Mouse (Mus musculus) frontal cortex, postnatal 25 days (tissue): ENCODE data around the gene Srpk2.
"Not testable (repeated sequence)": the region's sequence is repeated elsewhere in the genome, so short reads cannot be mapped to it uniquely, and the experiment has no call there.

Experiments
- DNase-seq, 2 experiments: peaks; one replicate each; pipeline ENCODE4 v3.0.0; 2022; ENCODE audit warnings: low spot score in 2 of 2

Srpk2 gene

GRCm38 (mm10) chr5:23568188-23568587, 116.2 kb downstream of the Srpk2 start:
- DNase-seq, result no peak

DNA sequence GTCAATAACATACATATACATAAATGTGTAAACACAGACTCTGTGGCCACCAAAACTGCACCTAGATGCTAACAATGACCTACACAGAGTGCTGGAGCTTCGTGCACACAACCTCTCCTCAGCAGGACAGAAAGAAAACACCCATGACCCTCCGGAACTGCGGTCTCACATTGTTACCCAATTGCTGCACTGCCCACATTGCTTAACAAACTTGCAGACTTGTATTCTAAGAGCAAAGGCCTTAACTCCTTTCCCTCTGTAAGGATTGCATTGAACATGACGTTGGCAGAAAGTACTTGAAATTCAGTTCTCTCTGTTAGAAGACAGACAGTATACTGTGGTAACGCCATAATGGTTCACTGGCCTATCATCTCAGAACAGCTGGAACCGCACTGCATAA, 118.0 kb downstream of the Srpk2 start:
- DNase-seq, result no peak

- DNase-seq, result no peak
Measured at GRCm38 (mm10) chr5:23562278-23563060, 121.9 kb downstream of the Srpk2 start.

- no peak for DNase-seq
Measured at GRCm38 (mm10) chr5:23561227-23561626, 123.2 kb downstream of the Srpk2 start.

GRCm38 (mm10) chr5:23560171-23560570, 124.2 kb downstream of the Srpk2 start:
- DNase-seq, result no peak

DNA sequence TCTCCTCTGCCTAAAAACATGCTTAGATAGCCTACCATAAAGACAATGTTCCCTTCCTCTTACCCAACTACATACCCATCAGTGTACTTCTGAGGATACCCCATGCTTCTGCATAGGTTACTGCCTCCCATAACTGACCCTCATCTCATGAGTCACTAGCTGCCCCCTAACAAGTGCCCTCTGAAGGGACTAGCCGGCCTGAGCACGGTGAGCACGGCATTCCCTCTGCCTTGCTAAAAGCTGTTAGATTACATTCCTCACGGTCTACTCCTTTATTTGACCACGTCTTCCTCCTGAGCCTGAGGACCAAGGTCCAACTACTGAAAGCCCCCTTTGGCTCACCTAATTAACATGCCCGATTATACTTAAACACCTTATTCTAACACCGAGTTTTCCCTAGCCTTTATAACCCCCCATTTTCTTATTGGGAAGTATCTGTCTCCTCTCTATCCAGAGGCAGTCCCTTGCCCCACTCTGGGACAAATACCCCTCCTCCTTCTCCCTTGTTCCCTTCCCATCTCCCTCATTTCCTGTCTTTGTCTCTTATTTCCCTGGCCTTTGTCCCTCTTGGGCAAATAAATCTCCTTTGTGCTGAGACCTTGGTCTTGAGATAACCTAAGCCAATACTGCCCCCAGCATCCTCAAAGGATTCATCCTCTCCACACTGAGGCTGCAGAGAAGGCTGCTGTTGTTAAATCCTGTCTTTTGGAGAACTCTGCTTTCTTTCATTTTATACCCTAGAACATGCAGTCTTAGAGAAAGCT, 128.2 kb downstream of the Srpk2 start:
- DNase-seq, result no peak

GRCm38 (mm10) chr5:23553338-23553737, 131.1 kb downstream of the Srpk2 start:
- not testable (repeated sequence) for DNase-seq

GRCm38 (mm10) chr5:23551687-23552086, 132.7 kb downstream of the Srpk2 start:
- no peak for DNase-seq

DNA sequence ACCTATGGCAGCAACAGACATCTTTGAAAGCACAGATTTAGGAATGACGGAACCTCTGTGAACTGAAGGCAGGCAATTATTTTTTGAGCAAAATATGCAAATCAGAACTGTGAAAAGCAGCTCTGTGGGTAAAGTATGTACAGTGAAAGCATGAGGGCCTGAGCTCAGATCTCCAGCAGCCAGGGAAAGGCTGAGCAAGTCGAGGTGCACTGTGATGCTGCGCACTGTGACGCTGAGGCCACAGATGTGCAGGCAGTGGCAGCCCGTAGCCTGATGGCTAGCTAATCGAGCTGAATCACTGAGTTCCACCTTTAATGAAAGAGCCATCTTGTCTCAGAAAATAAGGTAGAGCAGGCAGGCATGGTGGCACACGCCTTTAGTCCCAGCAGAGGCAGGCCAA, 148.7 kb downstream of the Srpk2 start:
- DNase-seq, result no peak

DNA sequence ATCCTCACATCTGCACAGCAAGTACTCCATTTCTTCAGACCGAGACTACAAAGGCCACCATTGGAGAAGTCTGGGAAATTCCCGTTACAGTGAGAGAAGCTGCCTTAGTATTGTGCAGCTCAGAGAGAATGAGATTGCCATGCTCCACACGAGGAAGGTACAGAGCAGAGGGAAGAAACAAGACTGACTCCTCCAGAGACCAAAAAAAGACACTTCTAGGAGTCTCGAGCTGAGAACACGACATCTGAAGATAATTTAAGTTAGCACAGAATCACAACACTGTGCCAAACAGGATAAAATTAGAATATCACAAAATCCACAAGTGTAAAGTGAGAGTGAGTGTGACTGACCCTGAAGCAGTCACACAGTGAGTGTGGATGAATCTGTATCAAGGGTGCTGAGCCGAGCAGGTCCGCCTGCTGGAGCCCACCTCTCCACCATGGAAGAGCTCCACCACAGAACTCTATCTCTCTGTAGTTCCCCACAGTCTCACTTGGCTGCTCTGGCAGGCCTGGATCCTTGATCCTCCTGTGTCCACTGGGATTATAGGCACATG, 152.8 kb downstream of the Srpk2 start:
- DNase-seq, result no peak

DNA sequence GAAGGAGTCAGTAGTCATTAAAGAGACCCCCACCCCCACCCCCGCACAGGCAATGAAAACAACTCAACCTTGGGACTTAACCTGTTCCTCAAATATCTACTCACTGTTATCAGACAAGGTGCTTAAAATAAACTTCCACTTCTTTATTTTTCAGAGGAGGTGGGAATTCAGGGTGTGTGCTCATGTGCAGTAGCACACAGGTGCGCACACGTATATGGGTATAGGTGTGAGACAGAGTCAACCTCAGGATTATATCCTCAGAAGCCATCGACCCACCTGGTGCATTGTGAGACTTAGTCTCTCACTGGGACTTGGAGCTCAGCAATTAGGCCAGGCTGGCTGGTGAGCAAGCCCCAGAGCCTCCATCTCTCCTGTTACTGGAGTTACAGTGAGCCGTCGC, 153.3 kb downstream of the Srpk2 start:
- DNase-seq, result no peak

- DNase-seq, result no peak
Measured at GRCm38 (mm10) chr5:23524621-23525020, 159.8 kb downstream of the Srpk2 start.

GRCm38 (mm10) chr5:23523936-23524335, 160.5 kb downstream of the Srpk2 start:
- no peak for DNase-seq

GRCm38 (mm10) chr5:23521645-23522044, 162.8 kb downstream of the Srpk2 start:
- no peak for DNase-seq

DNA sequence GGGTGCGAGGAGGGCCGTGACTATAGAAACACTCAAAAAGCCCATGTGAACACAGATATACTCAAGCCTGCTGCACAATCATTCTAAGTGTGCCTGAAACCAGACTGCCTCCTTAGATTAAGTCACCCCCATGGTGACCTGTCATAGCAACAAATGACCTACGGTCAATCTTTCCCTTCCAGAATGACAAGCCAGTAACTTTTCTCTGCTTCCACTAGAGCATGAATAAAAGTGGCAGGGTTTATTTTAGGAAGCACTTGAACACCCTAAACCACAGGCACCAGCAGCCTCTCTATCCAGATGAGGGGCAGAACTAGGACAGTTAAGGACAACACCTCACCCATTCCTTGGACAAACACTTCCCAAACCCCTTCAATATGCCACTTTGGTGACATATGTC, 164.7 kb downstream of the Srpk2 start:
- no peak for DNase-seq

DNA sequence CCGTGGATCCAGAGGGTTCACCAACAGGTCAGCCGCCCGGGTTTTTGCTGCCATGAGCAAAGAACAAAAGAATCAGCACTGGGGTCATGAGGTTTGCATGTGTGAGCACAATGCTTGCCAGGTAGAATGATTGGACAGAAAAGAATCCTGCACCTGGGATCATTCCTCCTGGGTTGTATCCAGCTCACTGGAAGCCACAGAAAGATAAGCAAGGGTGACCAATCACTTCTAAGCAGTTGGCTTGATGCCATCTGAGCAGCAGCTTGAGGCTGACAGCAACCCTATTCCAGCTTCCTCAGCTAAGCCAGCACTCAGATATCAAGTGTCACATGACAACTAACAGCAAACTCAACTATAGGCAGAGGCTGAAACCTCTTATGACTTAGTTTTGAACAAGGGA, 165.7 kb downstream of the Srpk2 start:
- no peak for DNase-seq

DNA sequence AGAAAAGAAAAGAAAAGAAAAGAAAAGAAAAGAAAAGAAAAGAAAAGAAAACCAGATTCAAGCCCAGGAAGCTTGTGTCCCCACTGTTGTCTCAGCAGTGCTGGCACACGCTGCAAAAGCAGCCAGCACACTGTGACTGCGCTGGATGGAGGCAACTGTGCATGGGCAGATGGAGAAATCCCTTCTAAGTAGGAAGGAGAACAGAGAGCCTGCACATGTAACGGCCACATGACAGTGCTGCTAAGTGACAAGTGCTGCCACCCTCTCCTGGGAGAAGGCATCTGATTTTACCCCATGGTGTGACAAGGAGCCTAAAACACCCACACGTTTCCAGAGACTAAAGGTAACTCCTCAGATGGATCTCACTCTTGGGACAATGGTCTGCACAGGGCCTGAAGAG, 166.6 kb downstream of the Srpk2 start:
- no peak for DNase-seq

DNA sequence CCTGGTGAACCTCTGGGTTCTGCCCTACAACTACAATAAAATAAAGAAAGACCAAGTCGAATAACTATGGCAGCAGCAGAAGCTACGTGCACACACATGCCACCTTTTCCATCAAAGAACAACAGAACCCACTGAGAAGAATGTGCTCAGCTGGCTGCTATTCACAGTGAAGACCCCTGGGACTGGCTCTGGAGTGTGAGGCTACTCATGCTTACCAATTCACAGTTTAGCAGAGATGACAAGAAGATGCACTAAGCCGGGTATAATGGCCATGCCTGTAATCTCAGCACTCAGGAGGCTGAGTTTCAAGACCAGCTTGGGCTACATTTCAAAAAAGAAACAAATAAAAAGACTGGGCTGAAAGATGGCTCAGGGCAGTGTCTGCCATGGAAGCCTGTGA, 167.5 kb downstream of the Srpk2 start:
- no peak for DNase-seq

- DNase-seq, result no peak
Measured at GRCm38 (mm10) chr5:23515038-23515437, 169.4 kb downstream of the Srpk2 start.

DNA sequence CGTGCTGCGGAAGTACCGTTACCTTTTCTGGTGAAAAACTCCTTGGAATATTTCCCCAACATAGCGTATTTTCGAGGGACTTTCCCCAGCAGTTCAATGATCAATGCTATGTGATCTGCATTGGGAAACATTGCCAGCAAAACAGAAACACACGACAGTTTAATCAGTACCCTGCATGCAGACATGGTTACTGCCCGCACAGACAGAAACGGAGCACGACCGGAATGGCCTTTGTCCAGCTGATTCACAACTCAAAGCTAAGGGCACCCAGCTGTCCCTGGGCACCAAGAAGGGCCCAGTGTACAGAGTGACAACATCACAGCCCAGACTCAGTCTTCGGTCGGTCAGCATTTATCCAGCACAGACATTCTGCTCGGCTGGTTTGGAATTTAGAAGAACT, 170.9 kb downstream of the Srpk2 start:
- DNase-seq, result no peak

GRCm38 (mm10) chr5:23512556-23512955, 171.9 kb downstream of the Srpk2 start:
- no peak for DNase-seq

DNA sequence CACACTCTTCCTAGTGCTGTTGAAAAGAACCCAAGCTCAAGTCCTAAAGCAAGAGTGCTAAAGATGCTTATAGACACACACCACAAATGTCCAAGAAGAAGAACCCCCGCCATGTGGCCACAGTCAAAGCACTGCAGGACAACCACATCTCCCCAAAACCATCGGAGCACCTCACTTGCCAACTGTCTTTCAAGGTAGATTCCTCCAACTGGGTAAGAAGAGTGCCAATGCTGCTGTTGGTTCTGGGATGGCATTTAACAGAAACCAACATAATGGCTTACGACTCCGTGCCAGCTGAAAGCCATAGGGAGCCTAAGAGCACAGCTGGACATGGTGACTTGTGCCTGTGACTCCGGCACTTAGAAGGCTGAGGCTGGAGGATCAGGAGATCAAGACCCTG, 173.0 kb downstream of the Srpk2 start:
- DNase-seq, result no peak

GRCm38 (mm10) chr5:23508630-23509029, 175.8 kb downstream of the Srpk2 start:
- no peak for DNase-seq
